Mouse (Mus musculus) ovary, postnatal 14 days (tissue): ENCODE data around the gene Tyrp1.

Experiments
- DNase-seq: peaks from one replicate; pipeline ENCODE4 v3.0.0; 2022; ENCODE audit warnings: low spot score

Gene Tyrp1

GRCm38 (mm10) chr4:80834050-80834449 is at the start of gene Tyrp1:
Tyrp1 (plus strand) TSS chr4:80834123.
- no peak for DNase-seq

- DNase-seq, result no peak
Measured at GRCm38 (mm10) chr4:80788339-80788738, 45.6 kb upstream of the Tyrp1 start.

GRCm38 (mm10) chr4:80819511-80819910 is 14.4 kb upstream of the Tyrp1 start:
- DNase-seq, result no peak

GRCm38 (mm10) chr4:80821945-80822344 is 12.0 kb upstream of the Tyrp1 start:
- DNase-seq, result no peak

GRCm38 (mm10) chr4:80828232-80828631 is 5.7 kb upstream of the Tyrp1 start:
- DNase-seq, result no peak

GRCm38 (mm10) chr4:80839317-80839716 is 5.4 kb downstream of the Tyrp1 start:
- DNase-seq, result no peak

- no peak for DNase-seq
Measured at GRCm38 (mm10) chr4:80841980-80842379, 8.1 kb downstream of the Tyrp1 start.

GRCm38 (mm10) chr4:80843752-80844151 is 9.8 kb downstream of the Tyrp1 start:
- DNase-seq, result no peak

GRCm38 (mm10) chr4:80846052-80846451 is 12.1 kb downstream of the Tyrp1 start:
- no peak for DNase-seq

- no peak for DNase-seq
Measured at GRCm38 (mm10) chr4:80852590-80853425, 18.9 kb downstream of the Tyrp1 start.

GRCm38 (mm10) chr4:80855495-80855894 is 21.6 kb downstream of the Tyrp1 start:
- DNase-seq, result no peak

GRCm38 (mm10) chr4:80862962-80863361 is 29.0 kb downstream of the Tyrp1 start:
- no peak for DNase-seq

- DNase-seq, result no peak
Measured at GRCm38 (mm10) chr4:80863906-80864305, 30.0 kb downstream of the Tyrp1 start.

GRCm38 (mm10) chr4:80864511-80864922 is 30.6 kb downstream of the Tyrp1 start:
- DNase-seq, result no peak

GRCm38 (mm10) chr4:80866065-80866464 is 32.1 kb downstream of the Tyrp1 start:
- no peak for DNase-seq

- DNase-seq, result no peak
Measured at GRCm38 (mm10) chr4:80869598-80869997, 35.7 kb downstream of the Tyrp1 start.

GRCm38 (mm10) chr4:80872847-80873644 is 39.1 kb downstream of the Tyrp1 start:
- no peak for DNase-seq

GRCm38 (mm10) chr4:80874121-80874859 is 40.4 kb downstream of the Tyrp1 start:
- no peak for DNase-seq

GRCm38 (mm10) chr4:80875055-80875454 is 41.1 kb downstream of the Tyrp1 start:
- no peak for DNase-seq

GRCm38 (mm10) chr4:80881996-80882599 is 48.2 kb downstream of the Tyrp1 start:
- no peak for DNase-seq

GRCm38 (mm10) chr4:80886631-80887030 is 52.7 kb downstream of the Tyrp1 start:
- DNase-seq, result no peak

- no peak for DNase-seq
Measured at GRCm38 (mm10) chr4:80891004-80891403, 57.1 kb downstream of the Tyrp1 start.
